Mouse (Mus musculus) right cerebral cortex, adult 2 months (tissue): Measurements from ENCODE around the gene Tmc4.

ENCODE experiments used
- DNase-seq, 2 experiments: peaks; one replicate each; pipeline ENCODE4 v3.0.0; 2021 to 2022; ENCODE audit warnings: low spot score in 2 of 2

The Tmc4 gene

DNA sequence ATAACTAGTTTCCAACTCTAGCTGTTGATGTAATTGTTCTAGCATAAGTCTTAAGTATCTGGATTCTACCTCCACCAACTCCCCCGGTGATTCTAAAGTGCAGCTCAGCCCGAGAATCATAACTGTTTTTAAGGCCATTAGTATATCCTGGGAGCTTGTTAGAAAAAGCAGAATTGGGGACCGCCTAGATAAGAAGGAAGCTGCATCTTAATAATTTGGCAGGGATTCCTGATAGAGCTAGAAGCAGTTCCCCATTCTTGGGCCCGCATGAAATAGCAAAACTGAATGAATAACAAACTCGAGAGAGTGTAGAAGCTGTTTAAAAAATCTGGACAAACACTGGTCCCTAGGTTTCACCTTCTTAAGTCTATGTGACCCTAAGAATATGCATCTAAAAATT, 33.9 kb downstream of the Tmc4 start:
- no peak for DNase-seq

DNA sequence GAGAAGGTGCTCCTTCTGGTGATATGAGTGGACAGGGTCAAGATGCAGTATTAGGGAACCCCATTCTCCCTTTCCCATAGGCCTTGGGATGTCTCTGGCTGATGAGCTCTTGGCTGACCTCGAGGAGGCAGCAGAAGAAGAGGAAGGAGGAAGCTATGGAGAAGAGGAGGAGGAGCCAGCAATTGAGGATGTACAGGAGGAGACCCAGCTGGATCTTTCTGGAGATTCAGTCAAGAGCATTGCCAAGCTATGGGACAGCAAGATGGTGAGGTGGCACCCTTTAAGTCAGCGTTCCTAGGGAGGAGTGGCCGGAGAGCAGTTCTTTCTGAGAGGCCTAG, 46.9 kb downstream of the Tmc4 start:
- DNase-seq: no peak

DNA sequence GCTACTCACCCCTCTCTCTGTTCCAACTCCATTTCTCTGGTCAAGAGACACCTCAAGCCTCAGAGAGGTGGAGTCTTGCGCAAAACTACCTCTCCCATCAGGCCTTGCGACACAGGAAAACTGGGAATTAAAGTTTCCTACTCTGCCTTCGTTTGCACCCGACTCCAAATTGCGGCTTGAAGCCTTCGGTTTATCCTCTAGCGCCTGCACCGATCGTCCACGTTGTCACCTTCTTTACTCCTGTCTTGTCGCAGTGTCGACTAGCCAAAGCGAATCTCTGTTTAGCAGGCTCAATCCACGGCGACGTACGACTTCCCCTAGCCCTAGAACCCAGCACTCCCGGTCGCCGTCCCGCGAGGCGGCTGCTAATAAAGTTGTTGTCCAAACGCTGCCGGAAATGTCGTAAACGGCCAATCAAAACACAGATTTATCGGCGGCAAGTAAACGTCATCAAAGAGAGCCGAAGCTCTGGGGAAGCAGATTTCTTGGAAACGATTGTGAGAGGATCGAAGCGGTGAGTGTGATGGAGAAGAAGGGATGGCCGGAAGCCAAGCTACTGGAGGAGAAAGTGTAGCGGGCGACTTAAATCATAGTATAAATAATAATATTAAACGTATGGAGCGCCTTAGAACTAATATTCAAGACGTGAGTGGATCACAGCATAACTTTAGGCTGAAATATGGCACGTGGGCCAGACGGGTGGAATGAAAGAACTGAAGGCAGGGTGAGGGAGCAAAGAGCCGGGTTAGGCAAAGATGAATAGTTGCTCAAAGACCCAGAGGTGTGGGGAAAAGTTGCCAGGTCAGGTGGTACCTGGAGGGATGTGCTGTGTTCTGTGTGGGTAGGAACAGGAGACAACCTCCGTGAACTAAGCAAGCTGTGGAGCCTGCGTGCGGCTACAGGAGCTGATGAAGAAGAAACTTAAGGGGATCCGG, 47.5 kb downstream of the Tmc4 start, which contains the start of the genes Tfpt and Prpf31:
Gene Tfpt, minus strand, starts transcription at position 387 of the 935 bp plus-strand sequence.
Gene Prpf31, plus strand, starts transcription at position 443 of the 935 bp plus-strand sequence.
- DNase-seq: peak; percentile 95 to 96

DNA sequence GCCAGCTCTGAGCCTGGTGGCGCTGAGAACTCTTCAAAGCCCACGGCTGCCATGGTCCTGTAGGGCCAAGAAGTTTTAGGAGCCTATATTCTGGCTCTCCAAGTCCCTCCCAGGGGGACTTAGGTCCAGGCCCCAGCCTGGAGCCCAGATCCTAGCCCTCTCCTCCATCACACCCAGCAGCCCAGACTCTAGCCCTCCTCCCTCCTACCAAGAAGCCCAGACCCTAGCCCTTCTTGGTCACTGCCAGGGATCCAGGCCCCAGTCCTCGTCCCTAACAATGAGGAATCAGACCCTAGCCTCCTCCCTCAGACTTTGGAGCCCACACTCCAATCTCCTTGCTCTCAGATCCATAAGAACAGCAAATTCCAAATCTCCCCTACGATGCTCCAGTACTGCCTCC, 48.3 kb downstream of the Tmc4 start:
- DNase-seq: no peak

DNA sequence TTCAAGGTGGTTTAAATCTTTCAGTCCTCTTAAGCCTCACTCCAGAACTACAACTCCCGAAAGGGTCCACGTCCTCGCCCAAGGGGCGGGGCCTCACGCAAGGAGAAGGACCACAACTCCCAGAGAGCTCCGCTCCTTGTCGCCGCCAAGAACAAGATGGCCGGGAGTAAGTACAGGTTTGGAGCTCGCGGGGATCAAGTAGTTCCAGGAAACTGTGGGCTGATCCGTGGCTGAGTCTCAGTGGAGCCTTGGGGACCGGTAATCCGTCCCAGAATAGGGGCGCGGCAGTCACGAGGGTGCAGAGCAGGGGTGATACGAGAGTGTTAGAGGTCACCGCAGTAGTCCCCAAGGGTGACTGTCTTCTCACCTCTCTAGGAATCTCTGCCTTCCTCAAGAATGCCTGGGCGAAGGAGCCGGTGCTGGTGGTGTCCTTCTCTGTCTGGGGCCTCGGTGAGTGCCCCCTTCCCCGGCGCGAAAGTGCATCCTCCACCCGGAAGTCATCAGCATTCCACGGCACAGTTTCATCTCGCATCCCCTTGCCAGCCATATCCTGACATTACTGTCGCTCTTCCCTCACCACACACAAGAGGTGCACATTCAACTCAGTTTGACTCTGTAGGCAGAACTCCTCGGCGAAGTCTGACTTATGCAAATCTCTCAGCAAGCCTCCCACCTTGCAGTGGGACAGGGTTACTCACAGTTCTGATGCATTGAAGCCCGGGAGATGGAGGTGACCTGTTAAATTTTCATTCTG, 59.9 kb downstream of the Tmc4 start, which contains the start of gene Ndufa3:
Gene Ndufa3, plus strand, starts transcription at position 132 of the 754 bp plus-strand sequence.
- peak; percentile 87 to 88 for DNase-seq

DNA sequence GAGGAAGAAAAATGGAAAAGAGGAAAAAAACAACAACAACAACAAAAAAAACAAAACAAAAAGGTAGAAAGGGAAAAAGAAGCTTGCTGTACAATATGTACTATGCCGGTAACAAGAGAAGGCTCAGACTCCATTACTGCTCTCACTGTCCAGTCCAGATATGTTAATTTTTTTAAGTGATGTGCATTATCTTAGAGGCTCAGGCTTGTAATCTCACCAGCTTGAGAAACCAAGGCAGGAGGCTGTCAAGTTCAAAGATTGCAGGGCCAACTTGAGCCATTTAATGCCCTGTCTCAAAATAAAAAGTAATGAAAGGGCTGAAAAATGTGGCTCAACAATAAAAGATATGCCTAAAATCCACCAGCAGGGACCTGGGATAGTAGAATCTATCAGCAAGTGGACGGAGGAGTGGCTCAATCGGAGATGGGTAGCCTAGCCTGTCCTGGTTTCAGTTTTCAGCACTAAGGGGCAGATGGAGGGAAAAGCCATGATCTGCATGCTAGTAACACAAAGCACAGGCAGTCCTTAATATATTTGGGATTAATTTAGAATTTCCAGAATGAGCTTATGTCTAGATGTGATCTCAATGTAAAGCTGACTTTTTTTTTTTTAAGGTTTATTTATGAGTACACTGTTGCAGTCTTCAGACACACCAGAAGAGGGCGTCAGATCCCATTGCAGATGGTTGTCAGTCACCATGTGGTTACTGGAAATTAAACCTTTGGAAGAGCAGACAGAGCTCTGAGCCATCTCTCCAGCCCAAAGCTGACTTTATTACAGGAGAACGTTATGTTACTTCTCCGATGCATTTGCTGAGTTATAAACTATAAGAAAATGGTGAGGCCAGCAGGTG, 60.7 kb downstream of the Tmc4 start:
- peak; percentile 57 to 65 for DNase-seq

DNA sequence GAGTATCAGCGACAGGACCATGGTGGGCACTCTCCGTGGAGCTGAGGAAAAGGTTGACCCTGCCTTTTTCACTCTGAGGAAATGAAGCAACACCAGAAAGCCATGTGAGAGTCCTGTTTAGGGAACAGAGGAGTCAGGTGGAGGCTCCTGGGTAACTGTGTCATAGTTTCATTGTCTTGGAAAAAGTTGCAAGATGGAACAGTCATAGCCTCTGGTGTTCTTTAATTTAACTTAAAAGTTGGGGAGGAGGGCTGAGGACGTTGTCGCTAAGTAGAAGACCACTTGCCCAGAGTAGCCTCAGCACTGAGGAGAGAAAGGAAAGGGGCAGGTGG, 61.3 kb downstream of the Tmc4 start, which contains the start of gene Oscar:
Gene Oscar, minus strand, starts transcription at position 101 of the 332 bp plus-strand sequence.
- no peak for DNase-seq
